Mouse (Mus musculus) inflammation-experienced regulatory T-cells, adult 6 months (primary cell): ENCODE results near the gene Muc4. TPM values are rescaled to one million over a fixed set of nuclear protein-coding genes. Genes with fewer than 3 reads are reported as not detected.

ENCODE experiments used
- ATAC-seq: one replicate; pipeline ENCODE4 v1.8.0; 2017
- polyA plus RNA-seq, 3 experiments: library from polyadenylated mRNA; unstranded; fragments of 100-300 nt; shearing (Covaris generic); gene quantifications; one replicate each; pipeline ENCODE4 v1.2.1; 2017

Muc4 gene
- polyA plus RNA-seq, result under 1 TPM in 1 of 3 experiments, not detected in 2; 0.05 TPM

- no peak for ATAC-seq
These were observed at the start of gene Muc4 for GRCm38 (mm10) chr16:32735586-32735985. Muc4 (plus strand) TSS chr16:32735886.

- no peak for ATAC-seq
These were observed 49.7 kb upstream of the Muc4 start for GRCm38 (mm10) chr16:32685998-32686397.

GRCm38 (mm10) chr16:32687221-32687620 is 48.5 kb upstream of the Muc4 start:
- peak; percentile 50 for ATAC-seq

- ATAC-seq, result no peak
These were observed 46.9 kb upstream of the Muc4 start for GRCm38 (mm10) chr16:32688770-32689169.

GRCm38 (mm10) chr16:32689501-32689900 is 46.2 kb upstream of the Muc4 start:
- peak; percentile 48 for ATAC-seq

- no peak for ATAC-seq
These were observed 38.7 kb upstream of the Muc4 start for GRCm38 (mm10) chr16:32696841-32697464.

GRCm38 (mm10) chr16:32697665-32698446 is 37.8 kb upstream of the Muc4 start:
- no peak for ATAC-seq

GRCm38 (mm10) chr16:32698550-32698949 is 37.1 kb upstream of the Muc4 start:
- no peak for ATAC-seq

GRCm38 (mm10) chr16:32703312-32703912 is 32.3 kb upstream of the Muc4 start:
- no peak for ATAC-seq

GRCm38 (mm10) chr16:32705606-32706005 is 30.1 kb upstream of the Muc4 start:
- no peak for ATAC-seq

- no peak for ATAC-seq
These were observed 28.4 kb upstream of the Muc4 start for GRCm38 (mm10) chr16:32707111-32707823.

- no peak for ATAC-seq
These were observed 27.7 kb upstream of the Muc4 start for GRCm38 (mm10) chr16:32707824-32708456.

- no peak for ATAC-seq
These were observed 27.1 kb upstream of the Muc4 start for GRCm38 (mm10) chr16:32708457-32709033.

- no peak for ATAC-seq
These were observed 26.6 kb upstream of the Muc4 start for GRCm38 (mm10) chr16:32709116-32709515.

GRCm38 (mm10) chr16:32710426-32711070 is 25.1 kb upstream of the Muc4 start:
- no peak for ATAC-seq

GRCm38 (mm10) chr16:32712202-32712601 is 23.5 kb upstream of the Muc4 start:
- no peak for ATAC-seq

- no peak for ATAC-seq
These were observed 22.1 kb upstream of the Muc4 start for GRCm38 (mm10) chr16:32713556-32713955.

- no peak for ATAC-seq
These were observed 20.3 kb upstream of the Muc4 start for GRCm38 (mm10) chr16:32715364-32715763.

- ATAC-seq, result no peak
These were observed 12.5 kb upstream of the Muc4 start for GRCm38 (mm10) chr16:32723163-32723562.

GRCm38 (mm10) chr16:32723767-32724166 is 11.9 kb upstream of the Muc4 start:
- ATAC-seq, result no peak

- ATAC-seq, result no peak
These were observed 11.4 kb upstream of the Muc4 start for GRCm38 (mm10) chr16:32724259-32724658.

GRCm38 (mm10) chr16:32726501-32726900 is 9.2 kb upstream of the Muc4 start:
- ATAC-seq, result no peak
